Mouse (Mus musculus) forebrain, embryonic 14.5 days (tissue): ENCODE results near the gene Racgap1. TPM values are rescaled to one million over a fixed set of nuclear protein-coding genes. Genes with fewer than 3 reads are reported as not detected.

Source experiments
- ATAC-seq: fragments of 200-750 bp; cut with Nextera tagmentation; 2 replicates; pipeline ENCODE4 v1.8.0; 2017; ENCODE audit warnings: mild to moderate bottlenecking, moderate library complexity
- DNase-seq: peaks from one replicate; pipeline ENCODE4 v3.0.0-alpha.2; 2015; ENCODE audit warnings: low spot score
- H3K27ac ChIP-seq: fragments of 300-500 bp; sonication (generic); 2 replicates; pipeline ENCODE4 v1.5.1; 2014; ENCODE audit warnings: low read depth, mild to moderate bottlenecking, control low read depth, low read length, moderate library complexity
- H3K27me3 ChIP-seq: fragments of 300-500 bp; sonication (generic); replicated peaks from 2 replicates; pipeline ENCODE4 v1.6.1; 2014; ENCODE audit warnings: low read length, control low read depth, mixed read lengths; ENCODE audit not compliant: control insufficient read depth, insufficient read depth
- H3K36me3 ChIP-seq: fragments of 300-500 bp; sonication (generic); 2 replicates; pipeline ENCODE4 v1.6.1; 2014; ENCODE audit warnings: low read length, control low read depth; ENCODE audit not compliant: control insufficient read depth, insufficient read depth
- H3K4me1 ChIP-seq: fragments of 300-500 bp; sonication (generic); 2 replicates; pipeline ENCODE4 v1.6.1; 2014; ENCODE audit warnings: antibody characterized with exemption, low read length, control low read depth; ENCODE audit not compliant: control insufficient read depth, insufficient read depth
- H3K4me2 ChIP-seq: fragments of 300-500 bp; sonication (generic); 2 replicates; pipeline ENCODE4 v1.6.1; 2014; ENCODE audit warnings: mild to moderate bottlenecking, control low read depth, low read length
- H3K4me3 ChIP-seq: fragments of 300-500 bp; sonication (generic); 2 replicates; pipeline ENCODE4 v1.5.1; 2014; ENCODE audit warnings: low read depth, low read length, control low read depth
- H3K9ac ChIP-seq: fragments of 300-500 bp; sonication (generic); 2 replicates; pipeline ENCODE4 v1.6.1; 2014; ENCODE audit warnings: mild to moderate bottlenecking, low read length, control low read depth, moderate library complexity
- H3K9me3 ChIP-seq: fragments of 300-500 bp; sonication (generic); replicated peaks from 2 replicates; pipeline ENCODE4 v1.6.1; 2016; ENCODE audit warnings: low read length, control low read depth, mixed read lengths; ENCODE audit not compliant: control insufficient read depth
- WGBS: fragments of 180-500 bp; shearing (Covaris S2); extraction: QIAGEN DNeasy Blood & Tissue Kit; methylation state at CpG from one replicate; pipeline ENCODE4 v1.1.7; 2014; 5-methylcytosine and 5-hydroxymethylcytosine counted together
- polyA plus RNA-seq: library from polyadenylated mRNA; unstranded; fragments of >200 nt; fragmentation: Nextera tagmentation; extraction: Ambion mirVana; gene quantifications from 2 replicates; pipeline ENCODE4 v1.2.1, GENCODE M21; 2014

Racgap1 gene
- polyA plus RNA-seq, 1 experiment from 2014 or later: 78.9 TPM

DNA sequence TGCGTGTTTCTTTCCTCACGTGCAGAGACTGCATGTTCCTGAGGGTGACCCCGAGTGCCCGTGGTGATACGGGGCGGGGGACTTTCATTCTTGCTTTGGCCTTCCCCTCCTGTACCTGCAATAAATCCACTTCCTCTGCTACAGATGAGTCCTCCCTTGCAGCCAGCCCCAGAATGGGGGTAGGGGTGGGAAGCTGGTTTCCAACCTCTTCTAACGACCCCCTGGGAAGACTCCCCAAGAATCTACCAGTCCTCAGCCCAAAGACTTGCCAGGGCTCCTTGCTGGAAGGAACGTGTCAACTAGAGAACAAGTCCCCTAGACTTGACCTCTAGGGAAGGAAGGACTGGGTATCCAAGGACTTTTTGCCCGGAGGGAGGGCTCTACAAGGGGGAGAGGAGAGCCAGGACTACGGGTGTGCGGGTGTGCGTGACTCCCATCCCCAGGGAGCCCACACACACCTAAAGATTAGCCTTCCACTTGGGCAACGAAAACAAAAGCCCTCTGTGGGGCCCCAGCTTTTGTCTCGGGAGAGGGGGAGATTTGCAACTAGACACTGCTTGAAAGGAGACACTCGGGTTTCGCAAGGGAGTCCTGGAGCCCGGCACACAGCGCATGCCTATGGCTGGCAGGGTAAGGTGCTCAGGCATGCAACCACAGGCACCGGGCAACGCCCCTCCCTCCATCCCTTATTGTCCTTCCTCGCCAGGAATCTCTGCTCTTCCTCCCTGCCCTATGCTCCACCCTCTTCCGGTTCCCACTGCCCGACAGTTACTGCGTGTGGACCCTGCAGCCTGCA is 66.9 kb downstream of the Racgap1 start:
- H3K4me1 ChIP-seq: peaks cover 16% of the 10 kb centered on the region
- no peaks in the 10 kb centered on the region for H3K9me3 ChIP-seq
- peaks cover 65% of the 10 kb centered on the region for H3K27me3 ChIP-seq
- no peak; the same call in 1 of the 2 replicates for ATAC-seq
- no peak overlapping the region for H3K9ac ChIP-seq
- whole genome bisulfite sequencing: 1% methylated on average over 24 of the region's 24 CpGs
- H3K27ac ChIP-seq: no peak overlapping the region
- H3K36me3 ChIP-seq: no peaks in the 10 kb centered on the region
- H3K4me2 ChIP-seq: peak overlapping the region; percentile 54
- H3K4me3 ChIP-seq: peak overlapping the region; percentile 24; the same call in 1 of the 2 replicates
- no peak for DNase-seq

DNA sequence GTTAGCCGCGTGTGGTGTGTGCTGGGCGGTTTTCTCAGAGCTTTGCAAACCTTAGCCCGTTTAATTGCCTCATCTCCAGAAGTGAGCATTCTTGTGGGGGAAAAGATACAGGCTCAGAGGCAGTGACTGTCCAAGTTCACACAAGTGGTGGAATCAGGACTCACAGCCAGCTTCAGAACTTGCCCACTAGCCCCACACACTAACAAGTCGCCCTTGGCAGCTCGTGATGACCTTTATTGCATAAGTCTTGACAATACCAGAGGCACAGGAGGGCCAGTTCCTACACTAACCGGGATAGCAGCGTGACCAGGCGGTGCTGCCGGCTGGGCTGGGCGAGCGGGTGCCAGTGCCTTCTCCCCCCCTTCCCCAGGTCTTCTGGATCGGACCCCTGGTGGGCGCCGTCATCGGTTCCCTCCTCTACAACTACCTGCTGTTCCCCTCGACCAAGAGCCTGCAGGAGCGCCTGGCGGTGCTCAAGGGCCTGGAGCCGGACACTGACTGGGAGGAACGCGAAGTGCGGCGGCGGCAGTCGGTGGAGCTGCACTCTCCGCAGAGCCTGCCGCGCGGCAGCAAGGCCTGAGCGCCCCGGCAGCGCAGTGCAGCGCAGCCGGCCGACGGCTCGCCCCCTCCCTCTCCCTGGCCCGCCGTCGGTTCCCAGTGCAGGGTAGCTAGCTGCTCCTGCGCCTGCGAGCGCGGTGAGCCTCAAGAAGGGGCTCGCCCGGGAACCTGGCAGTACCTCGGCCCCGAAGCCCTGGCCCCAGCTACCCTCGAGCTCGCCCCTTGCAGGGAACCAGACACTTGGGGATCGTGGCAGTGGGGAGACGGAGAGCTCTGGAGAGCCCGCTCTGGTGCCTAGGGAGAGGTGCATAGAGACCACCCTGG is 67.8 kb downstream of the Racgap1 start:
- no peak overlapping the region for H3K27ac ChIP-seq
- H3K9me3 ChIP-seq: no peaks in the 10 kb centered on the region
- no peaks in the 10 kb centered on the region for H3K36me3 ChIP-seq
- H3K4me3 ChIP-seq: peak overlapping the region; percentile 24
- WGBS: 2% methylated on average over 41 of the region's 54 CpGs
- peaks cover 16% of the 10 kb centered on the region for H3K4me1 ChIP-seq
- H3K4me2 ChIP-seq: peak overlapping the region; percentile 54
- peak; percentile 63; the same call in 1 of the 2 replicates for ATAC-seq
- peaks cover 56% of the 10 kb centered on the region for H3K27me3 ChIP-seq
- peak; percentile 47 for DNase-seq
- H3K9ac ChIP-seq: peak overlapping the region; percentile 40

DNA sequence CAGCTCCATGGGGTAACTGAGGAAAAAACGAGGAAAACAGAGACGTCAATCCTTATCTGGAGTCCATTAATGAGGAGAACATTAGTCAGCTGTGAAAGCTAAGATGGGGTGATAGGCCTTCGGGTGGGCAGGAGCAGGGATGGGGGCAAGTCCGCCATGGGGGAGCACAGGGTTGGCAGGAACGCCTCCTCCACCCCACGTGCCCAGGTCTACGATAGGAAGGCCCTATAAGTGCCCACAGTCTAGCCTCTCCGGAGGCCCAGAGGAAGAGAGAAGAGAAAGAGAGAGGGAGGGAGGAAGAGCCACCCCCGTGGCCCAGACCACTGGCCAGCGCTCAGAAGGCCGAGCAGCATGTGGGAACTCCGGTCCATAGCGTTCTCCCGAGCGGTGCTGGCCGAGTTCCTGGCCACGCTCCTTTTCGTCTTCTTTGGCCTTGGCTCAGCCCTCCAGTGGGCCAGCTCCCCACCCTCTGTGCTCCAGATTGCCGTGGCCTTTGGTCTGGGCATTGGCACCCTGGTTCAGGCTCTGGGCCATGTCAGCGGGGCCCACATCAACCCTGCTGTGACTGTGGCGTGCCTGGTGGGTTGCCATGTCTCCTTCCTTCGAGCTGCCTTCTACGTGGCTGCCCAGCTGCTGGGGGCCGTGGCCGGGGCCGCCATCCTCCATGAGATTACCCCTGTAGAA is 72.5 kb downstream of the Racgap1 start, which contains the start of gene Aqp2:
Gene Aqp2, plus strand, starts transcription at position 254 of the 684 bp plus-strand sequence.
- Histone ChIP-seq H3K4me3 (no peak within 1 kb of the TSS), H3K9me3 (no peaks in the 10 kb centered on the region), H3K27ac (no peak within 1 kb of the TSS), H3K27me3 (peaks cover 13% of the 10 kb centered on the region), H3K4me1 (peaks cover 5% of the 10 kb centered on the region), H3K9ac (no peak within 1 kb of the TSS), H3K36me3 (no peaks in the 10 kb centered on the region), H3K4me2 (no peak within 1 kb of the TSS)
- no peak for ATAC-seq
- DNase-seq: no peak
- 87% methylated on average over 26 of the region's 26 CpGs for WGBS

Other genes with a start within 250 kb of the Racgap1 start
- gene Nckap5l, start 193.9 kb downstream of the Racgap1 start, polyA plus RNA-seq: 9.1 and 12.4 TPM in 2 replicates
- 22.4 and 25.4 TPM in 2 replicates for gene Bcdin3d, start 176.9 kb downstream of the Racgap1 start, polyA plus RNA-seq
- 11.6 and 12.7 TPM in 2 replicates for gene Faim2, start 123.5 kb downstream of the Racgap1 start, polyA plus RNA-seq
- gene Aqp2, start 72.6 kb downstream of the Racgap1 start, polyA plus RNA-seq: not detected in 2 replicates
- 0.15 TPM in 1 of 2 replicates, not detected in the other for gene Aqp5, start 60.9 kb downstream of the Racgap1 start, polyA plus RNA-seq
- 0.10 TPM in 1 of 2 replicates, not detected in the other for gene Aqp6, start 50.3 kb downstream of the Racgap1 start, polyA plus RNA-seq
- gene Asic1, start 18.7 kb upstream of the Racgap1 start, polyA plus RNA-seq: 15.6 and 18.9 TPM in 2 replicates
- gene Smarcd1, start 50.5 kb upstream of the Racgap1 start, polyA plus RNA-seq: 90.7 and 98.1 TPM in 2 replicates
- gene Gm17349, start 53.8 kb upstream of the Racgap1 start, polyA plus RNA-seq: not detected in 2 replicates
- gene Gpd1, start 65.9 kb upstream of the Racgap1 start, polyA plus RNA-seq: 0.77 and 1.2 TPM in 2 replicates
- gene Cox14, start 74.0 kb upstream of the Racgap1 start, polyA plus RNA-seq: 195 and 238 TPM in 2 replicates
- gene Cers5, start 121.2 kb upstream of the Racgap1 start, polyA plus RNA-seq: 71.9 and 72.5 TPM in 2 replicates
- gene Lima1, start 223.8 kb upstream of the Racgap1 start, polyA plus RNA-seq: 27.0 and 32.1 TPM in 2 replicates